Mouse (Mus musculus): ENCODE measurements around the gene Rybp.

Rybp gene

GRCm38 (mm10) chr6:100287334-100288015 lies at the start of gene Rybp:
Gene Rybp (minus strand): TSS chr6:100287485.
- DNase-seq (ENCODE audit: inconsistent age in 2 of 2, low spot score in 1 of 2), result peak; percentile 94 to 98

GRCm38 (mm10) chr6:100336591-100337148 lies 49.4 kb upstream of the Rybp start:
- DNase-seq (ENCODE audit: inconsistent age in 2 of 2, low spot score in 1 of 2), result peak; percentile 22 to 64

DNA sequence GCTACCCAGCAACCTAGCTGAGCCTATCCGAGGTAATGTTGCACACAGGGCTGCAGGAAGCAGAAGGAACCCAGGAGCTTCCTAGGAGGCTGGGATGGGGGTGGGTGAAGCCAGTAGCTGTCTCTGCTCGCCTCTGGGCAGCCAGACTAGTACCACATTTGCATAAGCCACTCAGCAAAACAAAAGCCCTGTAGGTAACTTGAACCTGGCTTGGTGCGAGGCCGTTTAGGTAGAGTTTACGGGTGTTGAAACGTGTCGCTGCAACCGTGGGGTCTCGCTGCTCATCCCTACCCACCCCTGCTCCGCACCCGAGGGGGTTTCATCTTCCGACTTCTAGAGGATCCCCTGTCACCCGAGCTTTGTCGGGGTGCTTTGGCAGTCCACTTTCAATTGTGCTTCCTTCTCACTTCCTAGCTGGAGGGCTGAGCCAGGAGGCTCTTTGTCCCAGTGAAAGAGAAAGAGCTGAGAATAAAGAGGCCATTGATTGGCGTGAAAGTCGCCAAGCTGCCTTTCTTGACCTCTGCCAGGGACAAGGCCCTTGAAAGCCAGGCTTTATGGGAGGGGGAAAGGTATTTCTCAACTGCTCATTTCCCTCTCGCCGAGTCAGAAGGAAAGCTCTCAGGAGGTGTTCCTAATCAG lies 48.3 kb upstream of the Rybp start:
- no peak for DNase-seq (ENCODE audit: inconsistent age in 2 of 2, low spot score in 1 of 2)

DNA sequence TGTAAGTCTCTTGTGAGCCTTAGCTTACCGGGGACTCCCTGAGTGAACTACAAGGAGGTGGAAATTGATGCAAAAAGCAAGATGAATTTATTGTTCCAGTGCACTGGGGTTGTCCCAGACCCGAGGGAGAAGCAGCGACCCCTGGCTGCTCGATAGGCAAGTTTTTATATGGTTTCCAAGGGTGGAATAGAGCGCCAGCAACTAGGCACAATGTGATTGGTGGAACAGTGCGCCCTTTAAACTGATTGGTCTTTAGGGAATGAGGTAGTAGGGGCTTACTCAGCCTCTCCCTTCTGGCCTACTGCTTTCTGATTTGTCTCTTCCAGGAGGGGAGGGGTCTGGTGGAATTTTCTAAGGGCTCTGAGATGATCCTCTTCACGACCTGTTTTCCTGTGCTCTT lies 46.5 kb upstream of the Rybp start:
- no peak for DNase-seq (ENCODE audit: inconsistent age in 2 of 2, low spot score in 1 of 2)

GRCm38 (mm10) chr6:100332479-100332878 lies 45.2 kb upstream of the Rybp start:
- DNase-seq (ENCODE audit: inconsistent age in 2 of 2, low spot score in 1 of 2), result no peak

DNA sequence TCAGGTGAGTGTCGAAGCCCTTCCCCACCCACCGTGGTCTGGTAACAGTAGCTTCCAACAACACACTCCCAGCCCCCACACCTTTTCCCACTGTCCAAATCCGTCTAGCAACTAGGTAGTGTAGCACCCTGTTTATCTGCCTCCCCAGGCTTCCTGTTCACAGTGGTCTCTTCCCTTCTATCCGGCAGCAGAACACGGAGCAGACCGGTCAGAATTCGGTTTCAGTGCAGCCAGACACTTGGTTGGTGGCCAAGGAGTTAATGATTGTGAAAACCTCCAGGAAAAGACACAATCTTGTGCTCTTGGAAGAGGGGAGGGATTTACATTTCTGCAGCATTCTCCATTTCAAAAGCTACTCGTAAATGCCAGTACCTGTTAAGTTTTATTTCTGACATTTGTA lies 44.3 kb upstream of the Rybp start:
- DNase-seq (ENCODE audit: inconsistent age in 2 of 2, low spot score in 1 of 2), result no peak

DNA sequence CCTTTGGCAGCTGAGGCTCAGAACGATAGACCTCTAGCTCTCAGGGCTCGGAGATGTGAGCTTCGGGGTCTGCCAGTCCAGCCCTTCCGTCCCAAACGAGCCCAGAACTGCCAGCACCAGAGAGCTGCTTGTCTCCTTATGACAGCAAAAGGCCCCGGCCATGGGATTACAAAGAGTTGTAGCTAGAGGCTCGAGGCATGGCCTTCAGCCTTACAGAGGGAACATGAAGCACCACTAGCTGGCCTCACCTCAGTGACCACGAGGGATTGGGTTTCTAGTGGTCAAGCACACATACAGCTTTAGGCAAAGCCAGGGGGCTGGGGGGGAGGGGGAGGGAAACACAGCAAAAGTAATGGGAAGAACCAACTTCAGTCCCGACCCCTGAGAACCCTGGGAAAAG lies 43.8 kb upstream of the Rybp start:
- DNase-seq (ENCODE audit: inconsistent age in 2 of 2, low spot score in 1 of 2), result no peak

GRCm38 (mm10) chr6:100329542-100329941 lies 42.3 kb upstream of the Rybp start:
- DNase-seq (ENCODE audit: inconsistent age in 2 of 2, low spot score in 1 of 2), result no peak

- peak; percentile 94 to 96 for DNase-seq (ENCODE audit: inconsistent age in 2 of 2, low spot score in 1 of 2)
These were observed 39.8 kb upstream of the Rybp start for GRCm38 (mm10) chr6:100327050-100327449.

GRCm38 (mm10) chr6:100323756-100324430 lies 36.6 kb upstream of the Rybp start:
- DNase-seq (ENCODE audit: inconsistent age in 2 of 2, low spot score in 1 of 2), result peak in 1 of 2 experiments; percentile 86

DNA sequence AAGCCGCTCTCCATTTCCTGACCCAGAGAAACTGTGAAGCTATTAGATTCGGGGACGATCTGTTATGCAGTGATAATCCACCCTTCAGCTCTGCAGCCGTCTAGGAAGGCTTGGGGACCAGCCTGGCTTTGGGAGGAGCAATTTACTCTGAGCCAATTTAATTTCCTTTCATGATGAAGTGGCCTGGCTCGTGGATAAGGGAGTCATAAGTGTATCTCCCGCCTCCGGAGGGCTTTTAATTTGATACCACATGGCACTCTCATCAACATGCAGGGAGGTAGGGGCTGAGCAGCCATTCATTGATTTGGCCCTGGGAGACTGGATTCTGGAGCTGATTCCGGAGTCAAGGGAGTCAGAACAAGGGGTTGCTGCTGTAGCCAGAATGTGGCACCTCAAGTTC lies 35.3 kb upstream of the Rybp start:
- DNase-seq (ENCODE audit: inconsistent age in 2 of 2, low spot score in 1 of 2), result no peak

GRCm38 (mm10) chr6:100322145-100322544 lies 34.9 kb upstream of the Rybp start:
- peak in 1 of 2 experiments; percentile 72 for DNase-seq (ENCODE audit: inconsistent age in 2 of 2, low spot score in 1 of 2)

DNA sequence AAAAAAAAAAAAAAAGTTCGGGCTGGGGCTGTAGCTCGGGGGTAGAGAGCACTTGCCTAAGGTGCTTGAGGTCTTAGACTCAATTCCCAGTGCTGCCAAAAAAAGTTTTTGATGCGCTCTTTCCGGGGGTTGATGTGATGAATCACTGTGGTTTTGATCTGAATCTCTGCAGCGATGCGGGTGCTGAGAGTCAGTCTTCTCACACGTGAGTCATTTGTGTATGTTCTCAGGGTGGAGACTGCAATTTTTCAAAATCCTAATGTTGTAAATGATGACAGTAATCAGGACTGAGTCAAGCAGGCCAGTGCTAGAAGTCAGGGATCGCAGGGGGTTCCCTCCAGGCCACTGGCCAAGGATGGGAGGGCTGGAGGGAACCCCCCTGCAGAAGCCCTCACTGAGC lies 26.9 kb upstream of the Rybp start:
- DNase-seq (ENCODE audit: inconsistent age in 2 of 2, low spot score in 1 of 2), result peak in 1 of 2 experiments; percentile 36

GRCm38 (mm10) chr6:100311167-100311566 lies 23.9 kb upstream of the Rybp start:
- DNase-seq (ENCODE audit: inconsistent age in 2 of 2, low spot score in 1 of 2), result no peak

GRCm38 (mm10) chr6:100304831-100305230 lies 17.5 kb upstream of the Rybp start:
- DNase-seq (ENCODE audit: inconsistent age in 2 of 2, low spot score in 1 of 2), result no peak

DNA sequence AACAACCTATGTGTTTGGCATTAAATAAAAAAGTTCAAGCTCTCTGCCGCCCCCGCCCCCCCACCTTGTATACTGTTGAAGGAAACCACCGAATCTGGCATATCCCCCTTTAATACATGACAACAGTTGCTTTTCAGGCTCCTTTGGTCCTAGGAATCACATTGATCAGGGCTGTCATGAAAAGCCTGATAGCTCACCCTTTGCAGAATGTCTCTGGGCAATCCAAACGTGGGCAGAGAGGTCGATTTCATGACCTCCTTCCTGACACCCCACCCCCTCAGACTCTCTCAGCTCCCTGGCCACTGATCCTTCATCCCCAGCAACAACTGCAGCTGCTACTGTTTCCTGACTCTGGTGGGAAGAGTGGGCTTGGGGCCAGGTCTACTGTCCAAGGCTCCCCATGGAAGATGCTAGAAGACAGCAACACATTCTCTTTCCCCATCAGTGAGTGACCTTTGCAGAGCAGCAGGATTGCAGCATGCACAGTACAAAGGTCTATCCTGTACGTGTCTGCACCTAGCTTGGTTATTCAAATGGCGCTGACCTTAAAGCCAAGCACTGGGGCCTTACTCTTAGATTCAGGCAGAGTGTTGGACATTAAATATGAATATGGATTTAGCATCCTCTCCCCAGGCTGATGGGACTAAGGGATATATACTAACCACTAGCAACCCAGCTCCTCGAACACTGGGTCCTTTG lies 14.3 kb upstream of the Rybp start:
- no peak for DNase-seq (ENCODE audit: inconsistent age in 2 of 2, low spot score in 1 of 2)

GRCm38 (mm10) chr6:100300831-100301230 lies 13.5 kb upstream of the Rybp start:
- no peak for DNase-seq (ENCODE audit: inconsistent age in 2 of 2, low spot score in 1 of 2)

DNA sequence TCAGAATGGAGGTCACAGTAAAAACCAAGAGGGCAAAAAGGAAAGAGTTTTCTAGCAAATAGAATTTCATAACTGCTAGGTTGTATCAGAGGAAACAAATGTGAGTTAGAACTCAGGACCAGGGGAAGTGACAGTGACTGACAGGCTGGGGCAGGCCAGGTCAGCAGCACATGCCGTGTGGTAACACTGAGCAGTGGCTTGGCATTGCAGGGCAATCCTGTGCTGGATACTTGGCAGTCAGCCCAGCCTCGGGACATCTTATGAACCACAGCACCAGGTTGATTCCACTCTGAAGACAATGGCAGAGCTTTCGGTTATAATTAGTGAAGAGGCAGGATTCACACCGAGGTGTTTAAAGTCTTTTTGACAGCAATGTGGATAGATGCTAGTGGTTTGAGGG lies 11.7 kb upstream of the Rybp start:
- peak in 1 of 2 experiments; percentile 16 for DNase-seq (ENCODE audit: inconsistent age in 2 of 2, low spot score in 1 of 2)

- DNase-seq (ENCODE audit: inconsistent age in 2 of 2, low spot score in 1 of 2), result no peak
These were observed 10.3 kb upstream of the Rybp start for GRCm38 (mm10) chr6:100297536-100297935.

GRCm38 (mm10) chr6:100292411-100292810 lies 5.1 kb upstream of the Rybp start:
- no peak for DNase-seq (ENCODE audit: inconsistent age in 2 of 2, low spot score in 1 of 2)

- no peak for DNase-seq (ENCODE audit: inconsistent age in 2 of 2, low spot score in 1 of 2)
These were observed 1.8 kb upstream of the Rybp start for GRCm38 (mm10) chr6:100289058-100289457.
